Mouse (Mus musculus): Measurements from ENCODE around the gene Sec61b. TPM values are rescaled to one million over a fixed set of nuclear protein-coding genes. Genes with fewer than 3 reads are reported as not detected.
A peak's percentile ranks its signal among the peaks of the same experiment; 100 is the strongest.

Gene Sec61b
- polyA plus RNA-seq (2012; rRNA removed) = 164 and 201 TPM in 2 replicates

DNA sequence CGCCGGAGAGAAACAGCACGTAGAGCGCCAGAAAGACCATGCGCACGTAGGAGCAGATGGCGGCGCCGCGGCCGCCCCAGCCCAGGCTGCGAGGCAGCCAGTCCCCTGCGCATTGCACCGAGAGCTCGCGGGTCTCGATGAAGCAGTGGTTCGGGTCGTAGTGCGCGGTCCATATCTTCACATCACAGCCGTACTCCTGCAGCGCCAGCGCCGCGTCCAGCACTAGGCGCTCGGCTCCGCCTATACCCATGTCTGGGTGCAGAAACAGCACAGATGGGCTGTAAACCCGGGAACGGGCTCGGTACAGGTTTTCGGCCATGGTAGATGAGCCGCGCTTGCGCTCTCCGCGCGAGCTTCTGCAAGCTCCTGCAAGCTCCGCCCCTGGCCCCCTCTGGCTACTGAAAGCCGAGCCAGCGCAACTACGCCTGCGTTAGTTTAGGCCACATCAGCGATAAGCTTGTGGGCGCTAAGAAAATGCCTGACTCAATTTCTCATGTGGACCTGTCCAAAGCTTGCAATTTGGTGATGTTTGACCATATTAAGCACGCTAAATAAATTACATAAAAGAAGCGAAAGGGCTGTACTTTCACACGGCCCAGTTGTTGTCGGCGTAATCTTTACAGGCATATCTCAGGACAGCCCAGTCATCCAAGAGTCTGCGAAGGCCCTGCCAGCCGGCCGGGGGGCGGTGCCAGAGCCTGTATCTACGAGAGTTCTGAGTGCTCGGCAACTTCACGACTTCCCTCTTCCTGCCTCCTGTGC, at the start of gene Sec61b, which contains the start of gene Alg2:
Gene Sec61b, plus strand, starts transcription at position 691 of the 762 bp plus-strand sequence.
Gene Alg2, minus strand, starts transcription at position 366 of the 762 bp plus-strand sequence.
- peak; percentile 99 for DNase-seq
- Histone ChIP-seq H3K27me3 (replicated peaks; ENCODE audit: control insufficient read depth, insufficient read depth, low read length) (no peaks in the 10 kb centered on the region), H3K27ac (ENCODE audit: insufficient read depth, low read depth, low read length) (peak within 1 kb of the TSS; percentile 98), H3K36me3 (ENCODE audit: control insufficient read depth, insufficient read depth, low read length) (no peaks in the 10 kb centered on the region), H3K4me1 (ENCODE audit: control insufficient read depth, insufficient read depth, low read length) (peaks cover 6% of the 10 kb centered on the region; the same call in 1 of the 2 replicates), H3K4me3 (ENCODE audit: insufficient read depth, low read depth, low read length) (peak within 1 kb of the TSS; percentile 82)
- TF ChIP-seq CTCF (conservative IDR thresholded peaks at IDR 0.05; ENCODE audit: insufficient read depth, insufficient read length, low read depth, low read length) (no peak), POLR2A (IDR thresholded peaks at IDR 0.05; ENCODE audit: low read depth, low read length) (peak; percentile 66)
- WGBS = under 1% methylated on average over 58 of the region's 58 CpGs

DNA sequence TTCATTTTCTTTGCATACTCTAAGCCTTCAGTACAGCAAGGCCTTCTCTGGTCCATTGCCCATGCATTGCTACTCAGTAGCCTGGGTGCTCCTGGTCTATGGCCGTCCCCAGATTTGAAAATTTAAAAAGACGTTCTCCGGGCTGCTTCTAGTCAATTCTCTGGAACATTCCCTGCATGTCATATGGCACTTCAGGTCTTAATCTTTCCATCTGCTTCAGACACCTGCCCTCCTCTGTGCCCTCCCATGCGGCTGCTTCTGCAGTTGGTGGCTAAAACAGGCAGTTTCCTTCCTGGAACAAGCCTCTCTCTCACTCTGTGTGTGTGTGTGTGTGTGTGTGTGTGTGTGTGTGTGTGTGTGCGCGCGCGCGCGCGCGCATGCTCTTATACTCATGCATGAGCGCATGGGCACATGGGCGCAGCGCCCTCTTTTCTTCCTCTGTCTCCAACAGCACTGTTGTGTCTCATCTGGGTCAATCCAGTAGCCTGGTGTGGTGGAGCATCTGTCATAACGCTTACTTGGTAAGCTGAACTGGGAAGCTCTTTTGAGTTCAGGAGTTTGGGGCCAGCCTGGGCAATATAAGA, 49.1 kb upstream of the Sec61b start:
- TF ChIP-seq POLR2A (IDR thresholded peaks at IDR 0.05; ENCODE audit: low read depth, low read length) = no peak
- Histone ChIP-seq H3K4me3 (ENCODE audit: insufficient read depth, low read depth, low read length) (no peak overlapping the region), H3K27me3 (replicated peaks; ENCODE audit: control insufficient read depth, insufficient read depth, low read length) (no peaks in the 10 kb centered on the region), H3K4me1 (ENCODE audit: control insufficient read depth, insufficient read depth, low read length) (no peaks in the 10 kb centered on the region), H3K36me3 (ENCODE audit: control insufficient read depth, insufficient read depth, low read length) (no peaks in the 10 kb centered on the region), H3K27ac (ENCODE audit: insufficient read depth, low read depth, low read length) (no peak overlapping the region)
- no peak for DNase-seq
- WGBS = 72% methylated on average over 16 of the region's 16 CpGs

DNA sequence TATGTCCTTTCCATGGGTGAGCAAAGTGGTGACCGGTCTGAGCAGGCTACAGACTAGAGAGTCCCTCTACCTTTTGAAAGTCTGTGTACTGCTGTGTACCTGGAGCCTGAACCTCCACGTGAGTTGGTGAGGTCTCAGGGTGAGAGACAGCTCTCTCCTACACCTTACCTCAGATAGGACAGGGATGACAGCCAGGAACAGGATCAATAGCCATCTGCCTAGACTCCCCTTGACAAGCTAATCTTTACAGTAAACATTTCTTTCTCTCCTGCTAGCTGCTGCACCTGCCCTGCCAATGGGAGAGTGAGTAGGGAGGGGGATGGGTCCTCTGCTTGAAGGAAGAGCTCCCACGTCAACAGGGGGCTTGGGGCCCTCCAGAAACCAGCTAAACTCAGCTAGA, 46.9 kb upstream of the Sec61b start:
- no peaks in the 10 kb centered on the region for H3K27me3 ChIP-seq (replicated peaks; ENCODE audit: control insufficient read depth, insufficient read depth, low read length)
- no peak overlapping the region for H3K27ac ChIP-seq (ENCODE audit: insufficient read depth, low read depth, low read length)
- H3K4me3 ChIP-seq (ENCODE audit: insufficient read depth, low read depth, low read length) = no peak overlapping the region
- WGBS = 85% methylated on average over 3 of the region's 3 CpGs
- no peaks in the 10 kb centered on the region for H3K4me1 ChIP-seq (ENCODE audit: control insufficient read depth, insufficient read depth, low read length)
- DNase-seq = no peak
- H3K36me3 ChIP-seq (ENCODE audit: control insufficient read depth, insufficient read depth, low read length) = no peaks in the 10 kb centered on the region
- TF ChIP-seq POLR2A (IDR thresholded peaks at IDR 0.05; ENCODE audit: low read depth, low read length) (no peak), CTCF (conservative IDR thresholded peaks at IDR 0.05; ENCODE audit: insufficient read depth, insufficient read length, low read depth, low read length) (no peak)

DNA sequence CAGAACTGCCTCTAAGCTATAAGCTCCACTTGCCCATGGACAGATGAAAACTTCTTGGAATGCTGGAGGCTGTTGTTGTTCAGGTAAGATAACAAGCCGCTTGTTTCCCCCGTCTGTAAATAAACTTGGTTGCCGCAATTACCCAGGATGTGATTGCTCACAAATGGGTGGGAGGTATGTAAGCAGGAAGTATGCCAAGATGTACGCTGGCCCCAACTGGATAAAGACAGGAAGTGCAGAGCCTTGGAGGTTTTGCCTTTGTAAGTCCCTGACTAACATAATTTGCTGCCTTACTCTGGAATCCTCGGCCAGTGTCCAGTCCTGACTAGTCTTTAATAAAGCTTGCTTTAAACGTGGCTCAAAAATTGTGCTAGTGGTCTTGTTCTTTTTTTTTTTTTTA, 43.9 kb upstream of the Sec61b start:
- Histone ChIP-seq H3K27me3 (replicated peaks; ENCODE audit: control insufficient read depth, insufficient read depth, low read length) (no peaks in the 10 kb centered on the region), H3K4me1 (ENCODE audit: control insufficient read depth, insufficient read depth, low read length) (no peaks in the 10 kb centered on the region), H3K27ac (ENCODE audit: insufficient read depth, low read depth, low read length) (no peak overlapping the region), H3K4me3 (ENCODE audit: insufficient read depth, low read depth, low read length) (no peak overlapping the region), H3K36me3 (ENCODE audit: control insufficient read depth, insufficient read depth, low read length) (no peaks in the 10 kb centered on the region)
- 39% methylated on average over 6 of the region's 6 CpGs for WGBS
- no peak for DNase-seq
- TF ChIP-seq POLR2A (IDR thresholded peaks at IDR 0.05; ENCODE audit: low read depth, low read length) (no peak), CTCF (conservative IDR thresholded peaks at IDR 0.05; ENCODE audit: insufficient read depth, insufficient read length, low read depth, low read length) (no peak)

DNA sequence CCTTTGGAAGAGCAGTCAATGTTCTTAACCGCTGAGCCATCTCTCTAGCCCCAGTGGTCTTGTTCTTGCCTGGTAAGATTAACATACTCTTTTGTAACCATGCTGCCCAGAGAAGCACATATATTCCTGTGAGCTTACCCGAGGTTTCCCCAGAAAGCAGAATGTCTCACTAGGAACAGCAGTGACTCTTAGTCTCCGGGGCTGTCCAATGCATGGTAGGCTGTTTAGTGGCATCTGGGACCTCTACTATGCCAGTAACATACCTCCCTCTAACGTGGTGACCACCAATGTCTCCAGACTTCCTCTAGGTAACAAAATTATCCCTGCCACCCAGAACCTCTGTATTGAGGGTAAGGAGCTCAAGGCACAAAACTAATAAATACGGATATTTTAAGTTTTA, 43.4 kb upstream of the Sec61b start:
- Histone ChIP-seq H3K36me3 (ENCODE audit: control insufficient read depth, insufficient read depth, low read length) (no peaks in the 10 kb centered on the region), H3K27me3 (replicated peaks; ENCODE audit: control insufficient read depth, insufficient read depth, low read length) (no peaks in the 10 kb centered on the region), H3K27ac (ENCODE audit: insufficient read depth, low read depth, low read length) (no peak overlapping the region), H3K4me1 (ENCODE audit: control insufficient read depth, insufficient read depth, low read length) (no peaks in the 10 kb centered on the region), H3K4me3 (ENCODE audit: insufficient read depth, low read depth, low read length) (no peak overlapping the region)
- WGBS = 92% methylated on average over 5 of the region's 5 CpGs
- DNase-seq = no peak
- TF ChIP-seq POLR2A (IDR thresholded peaks at IDR 0.05; ENCODE audit: low read depth, low read length) (no peak), CTCF (conservative IDR thresholded peaks at IDR 0.05; ENCODE audit: insufficient read depth, insufficient read length, low read depth, low read length) (no peak)

DNA sequence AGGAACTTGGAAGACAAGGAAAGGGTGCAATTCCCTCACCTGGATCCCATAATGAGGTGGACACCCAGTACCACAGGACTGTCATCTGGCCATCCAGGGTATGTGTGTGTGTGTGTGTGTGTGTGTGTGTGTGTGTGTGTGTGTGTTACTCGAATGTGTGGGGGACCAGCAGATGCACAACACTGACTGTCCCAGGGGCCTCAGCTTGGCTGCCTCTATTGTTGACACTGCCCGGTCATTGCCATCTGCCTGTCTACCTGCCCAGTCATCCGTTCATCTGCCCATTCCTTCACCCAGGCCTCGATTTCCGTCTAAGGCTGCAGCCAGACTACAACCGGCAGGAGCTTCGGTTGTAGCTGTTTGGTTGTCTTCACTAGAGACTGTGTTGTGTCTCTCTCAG, 41.7 kb upstream of the Sec61b start:
- 64% methylated on average over 7 of the region's 7 CpGs for WGBS
- TF ChIP-seq POLR2A (IDR thresholded peaks at IDR 0.05; ENCODE audit: low read depth, low read length) = no peak
- no peak for TF ChIP-seq CTCF (conservative IDR thresholded peaks at IDR 0.05; ENCODE audit: insufficient read depth, insufficient read length, low read depth, low read length)
- no peaks in the 10 kb centered on the region for H3K4me1 ChIP-seq (ENCODE audit: control insufficient read depth, insufficient read depth, low read length)
- no peaks in the 10 kb centered on the region for H3K27me3 ChIP-seq (replicated peaks; ENCODE audit: control insufficient read depth, insufficient read depth, low read length)
- no peak overlapping the region for H3K27ac ChIP-seq (ENCODE audit: insufficient read depth, low read depth, low read length)
- no peaks in the 10 kb centered on the region for H3K36me3 ChIP-seq (ENCODE audit: control insufficient read depth, insufficient read depth, low read length)
- DNase-seq = no peak
- no peak overlapping the region for H3K4me3 ChIP-seq (ENCODE audit: insufficient read depth, low read depth, low read length)

DNA sequence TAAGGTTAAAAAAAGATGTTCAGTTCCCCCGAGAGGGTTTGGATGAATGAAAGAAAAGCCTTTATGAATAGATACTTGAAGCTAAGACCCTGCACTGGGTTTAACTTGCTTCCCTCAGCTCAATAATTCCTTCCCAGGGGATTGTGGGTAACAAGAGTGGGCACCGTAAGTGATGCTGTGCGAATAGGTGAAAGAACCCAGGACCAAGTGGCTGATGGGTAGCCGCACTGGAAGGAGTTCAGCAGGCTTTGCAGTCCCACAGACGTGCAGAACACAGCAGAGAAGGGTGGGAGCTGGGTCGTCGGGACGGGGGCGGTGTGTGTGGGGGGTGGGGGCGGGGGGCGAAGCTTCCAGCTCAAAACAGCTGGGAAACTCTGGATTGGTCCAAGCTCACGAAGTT, 39.3 kb upstream of the Sec61b start:
- no peaks in the 10 kb centered on the region for H3K27me3 ChIP-seq (replicated peaks; ENCODE audit: control insufficient read depth, insufficient read depth, low read length)
- no peak overlapping the region for H3K4me3 ChIP-seq (ENCODE audit: insufficient read depth, low read depth, low read length)
- DNase-seq = no peak
- 73% methylated on average over 12 of the region's 12 CpGs for WGBS
- TF ChIP-seq POLR2A (IDR thresholded peaks at IDR 0.05; ENCODE audit: low read depth, low read length) = no peak
- no peak for TF ChIP-seq CTCF (conservative IDR thresholded peaks at IDR 0.05; ENCODE audit: insufficient read depth, insufficient read length, low read depth, low read length)
- H3K36me3 ChIP-seq (ENCODE audit: control insufficient read depth, insufficient read depth, low read length) = no peaks in the 10 kb centered on the region
- no peaks in the 10 kb centered on the region for H3K4me1 ChIP-seq (ENCODE audit: control insufficient read depth, insufficient read depth, low read length)
- H3K27ac ChIP-seq (ENCODE audit: insufficient read depth, low read depth, low read length) = no peak overlapping the region
